Mouse (Mus musculus): ENCODE data around the gene Pold3.

The Pold3 gene

GRCm38 (mm10) chr7:100121376-100121789 lies at the start of gene Pold3:
TSS of gene Pold3 (minus strand) at chr7:100121565.
- in situ Hi-C loops (cut with MboI) = no loop called here

GRCm38 (mm10) chr7:100170756-100171155 lies 49.4 kb upstream of the Pold3 start:
- in situ Hi-C loops (cut with MboI) = no loop called here

GRCm38 (mm10) chr7:100168654-100169053 lies 47.3 kb upstream of the Pold3 start:
- in situ Hi-C loops (cut with MboI) = no loop called here

- in situ Hi-C loops (cut with MboI) = no loop called here
Observed at GRCm38 (mm10) chr7:100163506-100163905, 42.1 kb upstream of the Pold3 start.

- in situ Hi-C loops (cut with MboI) = no loop called here
Observed at GRCm38 (mm10) chr7:100160006-100160405, 38.6 kb upstream of the Pold3 start.

GRCm38 (mm10) chr7:100159105-100159841 lies 37.9 kb upstream of the Pold3 start, which contains the start of gene Lipt2:
TSS of gene Lipt2 (plus strand) at chr7:100159277.
- in situ Hi-C loops (cut with MboI) = no loop called here

- in situ Hi-C loops (cut with MboI) = no loop called here
Observed at GRCm38 (mm10) chr7:100157669-100158068, 36.3 kb upstream of the Pold3 start.

- in situ Hi-C loops (cut with MboI) = no loop called here
Observed at GRCm38 (mm10) chr7:100150626-100151025, 29.3 kb upstream of the Pold3 start.

- in situ Hi-C loops (cut with MboI) = no loop called here
Observed at GRCm38 (mm10) chr7:100150086-100150485, 28.7 kb upstream of the Pold3 start.

GRCm38 (mm10) chr7:100148586-100148985 lies 27.2 kb upstream of the Pold3 start:
- in situ Hi-C loops (cut with MboI) = no loop called here

- in situ Hi-C loops (cut with MboI) = no loop called here
Observed at GRCm38 (mm10) chr7:100140591-100140990, 19.2 kb upstream of the Pold3 start.

- in situ Hi-C loops (cut with MboI) = no loop called here
Observed at GRCm38 (mm10) chr7:100138075-100138474, 16.7 kb upstream of the Pold3 start.

- in situ Hi-C loops (cut with MboI) = no loop called here
Observed at GRCm38 (mm10) chr7:100137038-100137437, 15.7 kb upstream of the Pold3 start.

GRCm38 (mm10) chr7:100132379-100132778 lies 11.0 kb upstream of the Pold3 start:
- in situ Hi-C loops (cut with MboI) = no loop called here

GRCm38 (mm10) chr7:100130592-100130991 lies 9.2 kb upstream of the Pold3 start:
- in situ Hi-C loops (cut with MboI) = no loop called here

GRCm38 (mm10) chr7:100128262-100129041 lies 7.1 kb upstream of the Pold3 start:
- in situ Hi-C loops (cut with MboI) = no loop called here

- in situ Hi-C loops (cut with MboI) = no loop called here
Observed at GRCm38 (mm10) chr7:100126514-100126913, 5.1 kb upstream of the Pold3 start.

GRCm38 (mm10) chr7:100125166-100125565 lies 3.8 kb upstream of the Pold3 start:
- in situ Hi-C loops (cut with MboI) = no loop called here

- in situ Hi-C loops (cut with MboI) = no loop called here
Observed at GRCm38 (mm10) chr7:100124211-100124610, 2.8 kb upstream of the Pold3 start.

- in situ Hi-C loops (cut with MboI) = no loop called here
Observed at GRCm38 (mm10) chr7:100123486-100123885, 2.1 kb upstream of the Pold3 start.

- in situ Hi-C loops (cut with MboI) = no loop called here
Observed at GRCm38 (mm10) chr7:100120791-100121261, 539 bp downstream of the Pold3 start.

- in situ Hi-C loops (cut with MboI) = no loop called here
Observed at GRCm38 (mm10) chr7:100114279-100114678, 7.1 kb downstream of the Pold3 start.

- in situ Hi-C loops (cut with MboI) = no loop called here
Observed at GRCm38 (mm10) chr7:100113821-100114220, 7.5 kb downstream of the Pold3 start.

Measured in mature B cell (primary cell).